Mouse (Mus musculus) heart, embryonic 12.5 days (tissue): ENCODE results near the gene Treh. TPM values are rescaled to one million over a fixed set of nuclear protein-coding genes. Genes with fewer than 3 reads are reported as not detected.

Experiments
- ATAC-seq: fragments of 200-750 bp; cut with Nextera tagmentation; 2 replicates; pipeline ENCODE4 v1.8.0; 2017; ENCODE audit warnings: moderate TSS enrichment, moderate library complexity; ENCODE audit not compliant: insufficient number of reproducible peaks, low FRiP score
- H3K27ac ChIP-seq: fragments of 300-500 bp; sonication (generic); 2 replicates; pipeline ENCODE4 v1.5.1; 2016; ENCODE audit warnings: mild to moderate bottlenecking, moderate library complexity; ENCODE audit not compliant: poor library complexity, severe bottlenecking
- H3K27me3 ChIP-seq: fragments of 300-500 bp; sonication (generic); replicated peaks from 2 replicates; pipeline ENCODE4 v1.6.1; 2016; ENCODE audit warnings: mild to moderate bottlenecking, moderate library complexity
- H3K36me3 ChIP-seq: fragments of 300-500 bp; sonication (generic); 2 replicates; pipeline ENCODE4 v1.6.1; 2016; ENCODE audit warnings: mild to moderate bottlenecking, moderate library complexity
- H3K4me1 ChIP-seq: fragments of 300-500 bp; sonication (generic); replicated peaks from 2 replicates; pipeline ENCODE4 v1.6.1; 2016; ENCODE audit warnings: mild to moderate bottlenecking
- H3K4me2 ChIP-seq: fragments of 300-500 bp; sonication (generic); 2 replicates; pipeline ENCODE4 v1.6.1; 2016; ENCODE audit warnings: mild to moderate bottlenecking, moderate library complexity
- H3K4me3 ChIP-seq: fragments of 300-500 bp; sonication (generic); 2 replicates; pipeline ENCODE4 v1.5.1; 2016; ENCODE audit warnings: mild to moderate bottlenecking
- H3K9ac ChIP-seq: fragments of 300-500 bp; sonication (generic); 2 replicates; pipeline ENCODE4 v1.6.1; 2016; ENCODE audit warnings: mild to moderate bottlenecking, moderate library complexity
- H3K9me3 ChIP-seq: fragments of 300-500 bp; sonication (generic); replicated peaks from 2 replicates; pipeline ENCODE4 v1.6.1; 2016; ENCODE audit warnings: mild to moderate bottlenecking, moderate library complexity
- WGBS: fragments of 180-500 bp; shearing (Covaris S2); methylation state at CpG from one replicate; pipeline ENCODE4 v1.1.7; 2016; 5-methylcytosine and 5-hydroxymethylcytosine counted together
- polyA plus RNA-seq: library from polyadenylated mRNA; unstranded; fragments of >200 nt; fragmentation: Nextera tagmentation; extraction: Ambion mirVana; gene quantifications from 2 replicates; pipeline ENCODE4 v1.2.1, GENCODE M21; 2016

Treh gene
- polyA plus RNA-seq, 1 experiment from 2014 or later: not detected

DNA sequence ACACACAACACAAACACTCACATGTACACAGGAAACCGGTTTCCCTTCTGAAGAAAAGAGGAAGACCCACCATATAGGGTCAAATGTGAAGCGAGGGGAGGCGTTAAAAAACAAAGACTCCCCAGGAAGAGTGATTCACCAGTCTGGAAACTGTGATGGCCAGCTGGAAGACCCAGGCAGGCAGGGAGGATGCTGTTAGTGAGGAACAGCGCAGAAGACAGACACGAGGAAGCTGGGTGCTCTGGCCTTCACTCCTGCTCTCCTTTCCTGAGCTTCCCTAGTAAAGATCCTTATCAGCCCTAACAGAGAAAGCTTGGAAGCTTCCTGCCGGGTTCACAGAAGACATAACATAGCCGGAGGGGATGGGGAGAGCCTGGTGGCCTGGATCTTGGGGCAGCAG, 50.0 kb downstream of the Treh start:
- no peak for ATAC-seq
- H3K36me3 ChIP-seq: peaks cover 11% of the 10 kb centered on the region
- H3K4me2 ChIP-seq: no peak overlapping the region
- H3K9ac ChIP-seq: no peak overlapping the region
- H3K4me1 ChIP-seq: peaks cover 74% of the 10 kb centered on the region
- no peaks in the 10 kb centered on the region for H3K9me3 ChIP-seq
- WGBS: 34% methylated on average over 7 of the region's 7 CpGs
- H3K27ac ChIP-seq: peak overlapping the region; percentile 64
- no peaks in the 10 kb centered on the region for H3K27me3 ChIP-seq
- H3K4me3 ChIP-seq: no peak overlapping the region

DNA sequence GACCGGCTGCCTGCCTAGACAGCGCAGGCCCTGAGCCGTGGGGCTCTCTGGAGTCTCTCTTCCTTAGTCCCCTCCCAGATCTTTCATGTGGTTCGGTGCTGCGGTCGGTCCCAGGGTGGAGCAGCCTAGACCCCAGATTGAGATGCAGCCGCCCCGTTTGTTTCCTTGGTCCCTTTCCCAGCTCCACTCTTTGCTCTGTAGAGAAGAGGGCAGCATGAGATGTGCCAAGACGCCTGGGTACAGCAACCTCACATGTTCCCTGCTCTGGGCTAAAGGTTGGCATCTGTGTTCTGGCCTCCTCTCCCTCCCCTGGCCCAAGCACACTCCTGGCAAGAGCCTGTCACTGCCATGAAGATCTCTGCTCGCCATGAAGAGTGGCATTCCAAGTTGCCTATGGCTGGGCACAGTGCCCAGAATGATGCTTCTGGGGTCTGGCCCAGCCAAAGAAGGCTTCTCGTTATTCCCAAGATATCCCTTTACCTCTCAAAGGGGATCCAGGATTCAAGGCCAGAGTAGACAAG, 50.5 kb downstream of the Treh start:
- peaks cover 7% of the 10 kb centered on the region; the same call in 1 of the 2 replicates for H3K36me3 ChIP-seq

DNA sequence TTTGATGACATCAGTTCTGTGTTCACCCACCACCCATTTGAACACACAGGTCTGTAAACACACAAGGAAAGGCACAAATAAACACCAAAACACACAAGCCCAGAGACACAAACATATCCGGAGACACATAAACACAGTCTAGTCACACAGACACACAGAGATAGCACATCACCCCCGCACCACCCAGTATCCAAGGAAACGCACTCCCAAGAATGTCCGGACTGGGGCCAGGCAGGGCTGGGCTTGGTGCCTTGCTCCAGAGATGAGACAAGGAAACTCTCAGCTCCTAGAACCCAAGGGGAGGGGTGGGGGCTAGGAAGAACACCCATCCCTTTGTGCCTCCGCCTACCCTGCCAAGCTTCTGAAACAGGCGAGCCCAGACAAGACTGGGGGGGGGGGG, 51.2 kb downstream of the Treh start:
- Histone ChIP-seq H3K9me3 (no peaks in the 10 kb centered on the region), H3K4me1 (peaks cover 72% of the 10 kb centered on the region), H3K4me2 (no peak overlapping the region), H3K27me3 (no peaks in the 10 kb centered on the region), H3K27ac (no peak overlapping the region), H3K36me3 (peaks cover 6% of the 10 kb centered on the region; the same call in 1 of the 2 replicates), H3K4me3 (no peak overlapping the region), H3K9ac (no peak overlapping the region)
- ATAC-seq: no peak
- 41% methylated on average over 6 of the region's 6 CpGs for WGBS

More for the DNA sequence above, 50.5 kb downstream of the Treh start:
- Histone ChIP-seq H3K27me3 (no peaks in the 10 kb centered on the region), H3K4me2 (no peak overlapping the region), H3K4me3 (no peak overlapping the region), H3K9me3 (no peaks in the 10 kb centered on the region), H3K9ac (no peak overlapping the region; the same call in 1 of the 2 replicates), H3K27ac (peak overlapping the region; percentile 64), H3K4me1 (peaks cover 74% of the 10 kb centered on the region)
- no peak for ATAC-seq
- 50% methylated on average over 11 of the region's 11 CpGs for WGBS

DNA sequence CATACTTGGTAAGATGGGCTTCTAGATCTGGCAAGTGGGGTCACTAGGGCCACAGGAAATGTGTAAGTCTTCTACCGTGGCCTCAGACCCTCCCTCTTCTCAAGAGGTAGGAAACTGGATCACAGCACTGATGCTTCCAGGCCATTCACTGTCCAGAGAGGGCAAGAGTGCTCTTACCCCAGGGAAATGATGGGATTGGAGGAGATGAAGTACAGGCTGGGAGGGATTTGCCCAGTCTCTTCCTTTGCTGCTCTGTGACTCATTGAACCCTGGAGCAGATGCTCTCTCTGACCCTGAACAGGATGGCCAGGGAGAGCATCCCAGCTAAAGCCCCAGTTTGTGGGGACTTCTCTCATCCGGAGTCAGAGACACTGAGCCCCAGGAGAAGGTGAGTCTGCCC, 51.6 kb downstream of the Treh start:
- ATAC-seq: no peak
- Histone ChIP-seq H3K9ac (no peak overlapping the region), H3K4me1 (peaks cover 68% of the 10 kb centered on the region), H3K9me3 (no peaks in the 10 kb centered on the region), H3K36me3 (peaks cover 5% of the 10 kb centered on the region; the same call in 1 of the 2 replicates), H3K4me3 (no peak overlapping the region), H3K27ac (no peak overlapping the region), H3K27me3 (no peaks in the 10 kb centered on the region), H3K4me2 (no peak overlapping the region)
- 74% methylated on average over 2 of the region's 2 CpGs for WGBS

DNA sequence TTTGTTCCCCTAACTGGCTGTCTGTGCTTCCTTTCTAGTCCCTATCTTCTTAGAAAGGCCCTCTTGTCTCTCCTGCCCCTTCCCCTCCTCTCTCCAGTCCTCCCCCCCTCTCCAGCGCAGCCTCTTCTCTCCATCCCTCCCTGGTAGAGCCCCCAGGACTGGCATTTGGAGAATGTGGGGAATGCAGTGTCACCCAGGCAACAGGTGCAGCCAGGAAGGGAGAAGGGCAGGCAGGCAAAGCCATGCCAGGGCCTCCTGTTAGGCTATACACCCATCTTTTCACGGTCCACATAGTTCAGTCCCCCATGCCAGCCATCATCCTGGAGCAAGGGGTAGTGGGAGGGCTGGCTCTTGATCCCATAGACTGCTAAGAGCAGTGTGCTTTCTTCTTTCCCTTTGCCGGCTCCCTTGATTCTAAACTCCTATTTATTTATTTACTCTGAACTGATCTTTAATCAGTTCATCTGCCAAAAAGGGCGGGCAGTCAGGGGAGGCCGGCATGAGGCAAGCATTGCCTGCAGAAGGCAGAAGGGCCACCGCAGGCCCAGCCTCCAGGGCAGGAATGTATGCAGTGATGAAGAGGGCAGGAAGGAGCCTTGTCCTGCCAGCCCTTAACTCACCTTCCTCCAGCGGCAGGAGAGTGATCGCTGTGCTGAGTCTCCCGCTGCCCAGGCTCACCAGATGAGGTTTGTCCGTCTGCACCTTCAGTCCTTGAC, 53.6 kb downstream of the Treh start:
- H3K27ac ChIP-seq: no peak overlapping the region
- no peaks in the 10 kb centered on the region for H3K27me3 ChIP-seq
- peak overlapping the region; percentile 34; the same call in 1 of the 2 replicates for H3K9ac ChIP-seq
- H3K4me2 ChIP-seq: peak overlapping the region; percentile 21; the same call in 1 of the 2 replicates
- WGBS: 36% methylated on average over 10 of the region's 10 CpGs
- peaks cover 5% of the 10 kb centered on the region; the same call in 1 of the 2 replicates for H3K36me3 ChIP-seq
- ATAC-seq: no peak
- H3K4me3 ChIP-seq: no peak overlapping the region
- peaks cover 55% of the 10 kb centered on the region for H3K4me1 ChIP-seq
- H3K9me3 ChIP-seq: no peaks in the 10 kb centered on the region

DNA sequence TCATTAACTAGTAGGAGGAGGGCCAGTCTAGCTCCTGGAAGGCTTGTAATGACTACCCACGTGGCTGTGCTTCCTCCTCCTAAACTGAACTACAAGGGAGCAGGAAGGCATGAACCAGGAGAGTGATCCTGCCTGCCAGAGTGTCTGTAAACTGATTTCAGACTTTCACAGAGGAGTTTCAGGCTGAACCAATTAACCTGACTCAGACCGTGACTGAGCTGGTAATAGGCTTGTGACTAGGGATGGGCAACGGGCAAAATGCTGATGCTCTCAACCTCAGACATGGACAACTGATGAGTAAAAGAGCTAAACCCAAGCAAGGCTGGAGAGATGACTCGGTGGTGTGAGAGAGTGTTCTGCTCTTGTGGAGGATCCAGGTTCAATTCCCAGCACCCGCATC, 54.4 kb downstream of the Treh start:
- WGBS: 75% methylated on average over 5 of the region's 5 CpGs
- no peaks in the 10 kb centered on the region for H3K9me3 ChIP-seq
- no peak overlapping the region for H3K9ac ChIP-seq
- H3K27ac ChIP-seq: no peak overlapping the region
- no peak overlapping the region for H3K4me2 ChIP-seq
- peaks cover 5% of the 10 kb centered on the region; the same call in 1 of the 2 replicates for H3K36me3 ChIP-seq
- H3K4me3 ChIP-seq: no peak overlapping the region
- ATAC-seq: no peak
- H3K27me3 ChIP-seq: no peaks in the 10 kb centered on the region
- peaks cover 52% of the 10 kb centered on the region for H3K4me1 ChIP-seq

DNA sequence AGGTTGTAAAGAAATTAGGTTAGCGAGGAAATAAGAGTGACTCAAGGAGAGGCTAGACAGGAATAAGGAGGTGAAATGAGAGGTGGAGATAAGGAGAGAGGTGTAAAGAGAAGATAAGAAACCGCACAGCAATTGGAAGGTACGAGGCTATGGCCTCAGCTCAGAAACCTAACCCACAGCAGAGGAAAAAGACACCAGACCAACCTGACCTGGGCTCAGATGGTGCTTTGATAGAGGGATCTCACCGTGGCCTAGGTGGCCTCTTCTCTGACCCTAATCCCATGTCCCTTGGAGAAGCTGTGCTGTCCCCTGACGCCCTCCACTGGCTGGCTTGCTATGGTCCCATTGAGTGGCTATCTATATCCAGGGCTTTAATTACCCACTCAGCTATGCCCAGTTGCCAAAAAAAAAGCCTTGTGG, 59.1 kb downstream of the Treh start:
- Histone ChIP-seq H3K9me3 (no peaks in the 10 kb centered on the region), H3K4me2 (peak overlapping the region; percentile 82; the same call in 1 of the 2 replicates), H3K9ac (no peak overlapping the region), H3K27ac (no peak overlapping the region), H3K36me3 (no peaks in the 10 kb centered on the region), H3K4me1 (peaks cover 29% of the 10 kb centered on the region), H3K27me3 (no peaks in the 10 kb centered on the region), H3K4me3 (no peak overlapping the region)
- no peak for ATAC-seq
- WGBS: 31% methylated on average over 5 of the region's 5 CpGs

DNA sequence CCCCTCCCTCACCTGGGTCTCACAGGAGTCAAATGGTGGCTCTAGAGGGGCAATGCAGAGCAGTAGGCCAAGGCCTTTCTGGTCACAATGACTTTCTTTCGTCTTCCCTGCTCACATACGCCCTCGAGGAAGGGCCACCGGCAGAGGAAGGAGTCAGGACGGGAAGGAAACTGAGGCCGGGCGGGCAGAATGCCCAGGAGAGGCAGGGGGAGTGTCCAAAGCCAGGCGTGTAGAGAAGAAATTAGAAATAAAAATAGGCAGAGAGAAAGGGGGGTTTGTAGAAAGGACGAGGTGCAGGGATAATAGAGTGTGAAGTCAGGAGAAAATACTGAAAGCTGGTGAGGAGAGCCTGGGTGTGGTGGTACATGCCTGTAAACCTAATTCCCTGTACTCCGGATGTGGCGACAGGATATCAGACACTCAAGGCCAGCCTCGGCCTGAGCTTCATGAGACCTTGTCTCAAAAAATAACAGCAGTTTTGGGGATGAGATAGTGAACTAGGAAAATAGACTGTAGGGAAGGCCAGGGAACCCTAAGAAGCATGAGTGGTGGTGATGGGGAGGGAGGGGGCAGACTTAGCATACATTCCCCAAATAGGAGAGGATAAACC, 60.0 kb downstream of the Treh start:
- H3K4me1 ChIP-seq: peaks cover 30% of the 10 kb centered on the region
- H3K9me3 ChIP-seq: no peaks in the 10 kb centered on the region
- no peaks in the 10 kb centered on the region for H3K36me3 ChIP-seq
- H3K4me3 ChIP-seq: peak overlapping the region; percentile 52
- H3K9ac ChIP-seq: peak overlapping the region; percentile 68
- WGBS: 46% methylated on average over 12 of the region's 12 CpGs
- no peaks in the 10 kb centered on the region for H3K27me3 ChIP-seq
- ATAC-seq: no peak
- peak overlapping the region; percentile 82 for H3K4me2 ChIP-seq
- peak overlapping the region; percentile 84 for H3K27ac ChIP-seq

DNA sequence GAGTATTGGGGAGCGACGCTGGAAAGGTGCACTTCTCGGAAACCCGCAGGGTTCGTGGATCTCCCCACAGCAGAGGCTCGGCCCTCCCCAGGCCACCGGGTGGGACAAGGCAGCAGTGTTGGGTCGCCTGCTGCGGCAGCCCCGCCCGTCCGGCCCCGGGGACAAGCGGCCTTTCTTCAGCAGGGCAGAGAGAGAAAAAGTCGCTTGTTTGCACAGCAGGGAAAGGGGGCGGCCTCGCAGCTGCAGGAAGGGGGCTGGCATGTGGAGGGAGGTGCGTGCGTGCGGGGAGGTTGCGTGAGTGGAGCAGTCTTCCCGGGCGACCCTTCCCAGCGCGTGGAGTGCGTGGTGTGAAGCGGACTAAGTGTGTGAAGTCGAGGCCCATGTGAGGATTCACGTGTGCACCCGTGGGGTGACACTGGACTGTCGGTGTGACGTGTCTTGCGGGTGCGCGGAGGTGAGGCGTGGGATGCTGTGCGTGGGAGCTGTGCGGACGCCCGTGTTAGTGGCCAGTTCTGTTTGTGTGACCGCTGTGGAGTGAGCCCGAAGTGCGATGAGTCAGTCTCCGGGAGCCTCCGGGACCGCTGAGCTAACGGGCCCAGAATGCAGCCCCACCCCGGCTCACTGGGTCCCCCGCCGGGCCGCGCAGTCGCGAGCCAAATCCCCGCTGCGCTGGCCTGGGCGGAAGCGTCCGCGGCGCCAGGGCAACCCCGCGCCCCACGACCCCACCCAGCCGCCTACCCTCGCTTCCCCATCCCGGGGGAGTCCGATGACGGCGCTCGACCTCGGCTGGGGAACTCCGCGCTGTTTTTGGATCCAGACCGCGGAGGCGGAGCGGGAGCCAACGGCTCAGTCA, 60.9 kb downstream of the Treh start:
- peak; percentile 58 for ATAC-seq
- WGBS: under 1% methylated on average over 79 of the region's 79 CpGs
- Histone ChIP-seq H3K9ac (peak overlapping the region; percentile 68), H3K27ac (peak overlapping the region; percentile 84), H3K36me3 (no peaks in the 10 kb centered on the region), H3K27me3 (no peaks in the 10 kb centered on the region), H3K4me2 (peak overlapping the region; percentile 82), H3K4me3 (peak overlapping the region; percentile 52), H3K9me3 (no peaks in the 10 kb centered on the region), H3K4me1 (peaks cover 30% of the 10 kb centered on the region)

DNA sequence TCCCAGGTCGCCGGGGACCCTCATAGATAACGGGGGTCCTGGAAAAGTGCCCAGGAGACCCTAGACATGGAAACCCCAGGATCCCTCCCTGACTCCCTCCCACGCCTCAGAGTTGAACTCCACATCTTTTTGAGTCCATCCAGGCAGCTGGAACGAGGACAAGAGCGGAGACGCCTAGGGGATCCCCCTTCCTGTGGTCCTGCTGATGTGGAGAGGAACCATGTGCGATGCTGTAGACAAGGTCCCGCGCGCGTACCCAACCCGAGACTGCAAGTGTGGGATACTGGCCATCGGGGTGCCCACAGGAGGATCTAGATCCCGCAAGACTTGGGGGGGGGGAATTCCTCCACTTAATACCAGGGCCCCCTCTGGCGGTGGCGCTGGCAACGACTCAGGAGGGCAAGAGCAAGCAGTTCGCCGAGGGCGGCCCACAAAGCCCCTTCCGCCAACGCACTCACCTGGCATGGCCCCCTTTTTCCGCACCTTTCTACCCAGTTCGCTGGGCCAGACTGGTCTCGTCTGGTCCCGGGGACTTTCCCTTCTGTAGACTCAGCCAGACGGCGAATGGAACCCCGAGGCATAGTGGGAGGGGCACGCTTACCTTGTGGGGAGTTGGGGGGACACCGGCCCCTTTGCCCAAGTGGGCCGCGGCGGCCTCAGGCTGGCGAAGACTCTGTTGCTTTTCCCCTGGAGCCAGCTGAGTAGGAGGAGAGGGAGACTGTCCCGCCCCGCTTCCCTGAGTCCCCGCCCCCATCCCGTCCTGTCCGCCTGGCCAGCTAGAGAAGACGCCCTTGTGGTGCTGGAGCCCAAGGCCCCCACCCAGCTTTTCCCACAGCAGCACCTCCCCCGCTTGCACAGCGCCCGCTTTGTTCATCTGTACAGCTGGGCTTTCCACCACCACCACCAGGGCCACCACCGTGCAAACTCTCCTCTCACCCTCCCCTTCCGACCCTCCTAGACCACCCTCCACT, 61.8 kb downstream of the Treh start, which contains the start of gene Phldb1:
Gene Phldb1 (minus strand): TSS at position 675 of the 971 bp plus-strand sequence.
- ATAC-seq: peak; percentile 79
- WGBS: under 1% methylated on average over 47 of the region's 47 CpGs
- Histone ChIP-seq H3K27me3 (no peaks in the 10 kb centered on the region), H3K27ac (peak within 1 kb of the TSS; percentile 84), H3K4me1 (peaks cover 30% of the 10 kb centered on the region), H3K4me2 (peak within 1 kb of the TSS; percentile 82), H3K36me3 (no peaks in the 10 kb centered on the region), H3K9ac (peak within 1 kb of the TSS; percentile 68), H3K4me3 (peak within 1 kb of the TSS; percentile 52), H3K9me3 (no peaks in the 10 kb centered on the region)
